Mouse (Mus musculus): ENCODE results near the gene Slc39a7.
"Not testable (repeated sequence)": the region's sequence is repeated elsewhere in the genome, so short reads cannot be mapped to it uniquely, and the experiment has no call there.

Gene Slc39a7

DNA sequence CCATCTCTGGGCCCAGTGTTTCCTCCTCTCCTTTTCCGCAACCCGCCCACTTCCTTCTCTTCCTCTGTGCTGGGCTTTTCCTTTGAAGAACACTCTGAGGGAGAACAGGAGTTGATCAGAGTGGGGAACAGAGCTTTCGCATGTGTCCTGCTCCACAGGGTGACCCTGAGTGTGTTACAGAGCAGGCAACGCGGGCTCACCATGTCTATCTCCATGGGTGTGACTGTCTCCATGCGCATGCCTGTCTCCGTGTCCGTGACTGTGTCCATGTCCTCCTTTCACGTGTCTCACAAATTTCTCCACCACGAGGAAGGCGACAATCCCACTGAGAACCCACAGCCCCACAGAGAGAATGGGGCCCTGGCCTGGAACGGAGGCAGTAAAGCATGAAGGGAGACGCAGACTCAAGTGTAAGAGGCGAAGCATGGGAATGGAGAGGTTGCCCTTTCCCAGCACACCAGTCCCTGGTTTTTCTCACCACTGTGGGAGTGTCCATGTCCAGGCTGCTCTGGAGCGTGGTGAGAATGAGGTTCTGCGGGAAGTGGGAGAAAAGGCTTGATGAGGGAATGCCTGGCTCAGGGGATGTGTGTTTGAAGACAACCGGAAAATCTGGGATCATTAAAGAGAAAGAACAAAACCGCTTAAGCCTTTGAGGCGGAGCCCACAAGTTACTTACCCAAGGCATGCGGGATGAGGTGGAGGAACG lies 1.4 kb downstream of the Slc39a7 start:
- DNase-seq (ENCODE audit: low read depth, low spot score) = no peak

GRCm38 (mm10) chr17:34029150-34029889 lies 2.2 kb downstream of the Slc39a7 start:
- no peak for DNase-seq (ENCODE audit: low read depth, low spot score)

DNA sequence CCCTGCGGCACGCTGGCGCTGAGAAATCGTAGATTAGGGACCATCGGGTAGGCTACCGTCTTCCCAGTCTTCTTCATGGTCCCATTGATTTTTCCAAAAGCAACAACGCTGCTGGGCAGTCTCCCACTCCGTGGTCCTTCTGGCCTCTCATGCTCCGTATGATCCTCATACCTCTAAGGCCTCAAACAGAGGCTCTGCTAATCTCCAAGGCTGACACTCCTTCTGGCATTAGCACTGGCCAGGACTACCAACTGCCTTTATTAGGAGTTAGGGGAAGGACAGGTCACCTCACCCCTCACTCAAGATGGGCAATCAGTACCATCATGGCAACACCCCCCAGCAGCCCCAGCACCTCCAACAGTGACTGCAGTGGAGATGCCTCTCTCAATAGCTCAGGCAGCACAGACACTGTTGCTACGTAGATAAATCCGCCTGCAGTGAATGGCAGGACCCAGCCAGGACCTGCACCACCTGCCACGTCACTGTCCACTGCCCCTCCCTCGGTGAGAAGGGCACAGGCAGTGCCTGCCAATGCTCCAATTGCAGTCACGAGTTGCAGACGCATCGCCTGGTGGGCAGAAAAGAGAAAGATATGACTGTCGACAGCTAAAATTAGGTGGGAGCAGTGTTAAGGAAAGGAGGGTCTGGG lies 2.9 kb downstream of the Slc39a7 start:
- peak; percentile 13 for DNase-seq (ENCODE audit: low read depth, low spot score)

DNA sequence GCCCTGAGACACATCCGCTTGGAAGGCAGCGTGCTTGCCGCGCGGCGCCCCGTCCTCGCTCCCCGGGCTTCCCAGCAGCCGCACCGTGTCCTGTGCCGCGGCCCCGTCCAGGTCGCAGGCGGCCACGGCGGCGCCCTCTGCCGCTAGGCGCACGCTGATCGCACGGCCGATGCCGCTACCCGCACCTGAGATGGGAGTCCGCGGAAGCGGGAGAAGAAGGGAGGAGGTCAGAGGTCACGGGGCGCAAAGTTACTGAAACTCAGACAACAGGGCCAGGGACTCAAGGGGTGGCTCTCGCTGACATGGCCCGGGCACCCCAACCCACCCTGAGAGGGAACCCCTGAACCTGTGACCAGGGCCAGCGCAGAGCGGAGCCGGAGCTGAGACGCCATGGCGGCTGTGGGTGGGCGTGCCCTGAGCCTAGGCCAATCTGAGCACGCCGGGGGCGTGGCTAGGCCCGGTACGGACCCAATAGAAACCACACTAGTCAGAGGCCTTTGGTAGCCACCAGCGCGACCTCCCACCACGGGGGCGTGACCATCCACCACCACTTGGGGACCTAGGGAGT lies 3.7 kb downstream of the Slc39a7 start, which contains the start of gene H2-Ke6:
Gene H2-Ke6, minus strand, starts transcription at position 405 of the 568 bp plus-strand sequence.
- DNase-seq (ENCODE audit: low read depth, low spot score) = peak; percentile 87

DNA sequence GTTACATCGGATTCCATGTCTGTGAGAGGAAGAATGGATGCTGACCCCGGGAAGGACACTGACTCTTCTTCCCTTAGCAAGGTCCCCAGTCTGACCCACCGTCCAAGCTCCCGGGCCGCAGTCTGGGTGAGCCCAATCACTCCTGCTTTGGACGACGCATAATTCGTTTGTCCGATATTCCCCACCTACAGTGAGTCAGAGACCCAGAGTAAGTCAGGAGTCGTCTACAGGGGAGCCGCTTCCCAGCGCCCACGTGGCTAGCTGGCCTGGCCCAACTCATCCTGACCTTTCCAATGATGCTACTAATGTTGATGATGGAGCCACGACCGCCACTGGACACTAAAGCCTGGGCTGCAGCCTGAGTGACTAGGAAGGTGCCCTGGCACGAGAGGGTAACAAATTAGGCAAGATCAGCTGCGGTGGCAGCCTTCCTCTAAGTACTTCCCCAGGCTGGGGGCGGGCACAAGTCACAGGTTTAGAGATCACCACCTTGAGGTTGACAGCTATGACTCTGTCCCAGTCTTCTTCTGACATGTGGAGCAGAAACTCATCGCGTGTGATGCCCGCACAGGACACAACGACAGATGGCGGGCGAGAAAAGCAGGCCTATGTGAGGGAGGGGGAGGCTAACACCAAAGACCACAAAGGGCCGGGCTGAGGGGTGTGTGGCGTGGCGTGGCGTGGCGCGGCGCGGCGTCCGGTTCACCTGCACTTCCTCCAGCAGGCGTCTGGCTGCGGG lies 4.4 kb downstream of the Slc39a7 start:
- peak; percentile 18 for DNase-seq (ENCODE audit: low read depth, low spot score)

- no peak for DNase-seq (ENCODE audit: low read depth, low spot score)
Measured at GRCm38 (mm10) chr17:34026221-34026620, 5.3 kb downstream of the Slc39a7 start.

DNA sequence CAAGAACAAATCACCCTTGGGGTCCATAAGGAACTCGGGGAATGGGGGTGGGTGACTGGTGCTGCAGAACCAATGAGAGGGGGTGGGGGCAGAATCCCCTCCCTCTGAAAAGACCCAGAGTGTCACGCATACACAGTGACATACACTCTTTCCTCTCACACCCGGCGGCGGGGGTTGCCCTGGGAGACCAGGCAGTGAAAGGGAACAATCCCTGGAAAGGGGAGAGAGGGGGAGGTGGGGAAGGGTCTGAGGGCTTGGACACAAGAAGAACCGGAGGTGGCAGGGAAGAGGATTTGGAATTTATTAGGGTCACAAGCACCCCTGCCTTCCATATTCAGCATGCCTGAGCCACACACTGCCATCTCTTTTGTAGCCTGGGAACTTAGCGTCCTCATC lies 5.7 kb downstream of the Slc39a7 start:
- DNase-seq (ENCODE audit: low read depth, low spot score) = no peak

GRCm38 (mm10) chr17:34024861-34025755 lies 6.4 kb downstream of the Slc39a7 start:
- DNase-seq (ENCODE audit: low read depth, low spot score) = no peak

- DNase-seq (ENCODE audit: low read depth, low spot score) = peak; percentile 68
Measured at GRCm38 (mm10) chr17:34024317-34024821, 7.1 kb downstream of the Slc39a7 start, which contains the start of gene Ring1. Gene Ring1 (minus strand): TSS chr17:34024680.

- no peak for DNase-seq (ENCODE audit: low read depth, low spot score)
Measured at GRCm38 (mm10) chr17:34023678-34024077, 7.8 kb downstream of the Slc39a7 start.

DNA sequence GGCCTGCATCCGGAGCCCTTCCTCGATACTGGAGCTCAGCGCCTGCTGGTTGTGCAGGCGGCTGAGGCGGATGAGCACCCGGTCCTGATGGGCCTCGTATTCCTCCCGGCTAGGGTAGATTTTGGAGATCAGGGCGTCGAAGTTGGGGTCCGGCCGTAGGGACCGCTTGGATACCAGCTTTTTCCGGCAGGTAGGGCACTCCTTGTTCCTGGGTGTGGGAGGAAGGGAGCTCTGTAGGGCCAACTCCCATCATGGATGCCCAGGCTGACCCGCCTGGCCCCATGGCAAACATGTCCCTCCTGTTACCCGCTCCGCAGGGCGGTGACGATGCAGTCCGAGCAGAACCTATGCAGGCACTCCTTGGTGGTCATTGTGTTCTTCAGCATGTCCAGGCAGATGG lies 8.5 kb downstream of the Slc39a7 start:
- no peak for DNase-seq (ENCODE audit: low read depth, low spot score)

DNA sequence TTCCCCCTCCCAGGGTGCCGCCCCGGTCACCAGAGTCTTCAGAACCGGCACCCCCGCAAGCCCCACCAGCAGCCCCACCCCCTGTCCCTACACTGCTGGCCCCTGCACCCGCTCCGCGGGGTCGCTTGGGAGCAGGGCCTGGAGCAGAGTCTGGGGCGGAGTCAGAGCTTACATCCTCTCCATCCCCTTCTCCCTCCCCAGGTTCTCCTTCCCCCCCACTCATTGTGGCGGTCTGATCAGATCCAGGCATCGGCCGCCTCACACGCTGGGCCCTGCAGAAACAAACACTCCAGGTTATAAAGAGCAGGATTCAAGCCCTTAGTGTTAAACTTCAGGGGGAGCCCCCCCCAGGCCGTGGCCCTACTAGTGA lies 9.1 kb downstream of the Slc39a7 start:
- no peak for DNase-seq (ENCODE audit: low read depth, low spot score)

DNA sequence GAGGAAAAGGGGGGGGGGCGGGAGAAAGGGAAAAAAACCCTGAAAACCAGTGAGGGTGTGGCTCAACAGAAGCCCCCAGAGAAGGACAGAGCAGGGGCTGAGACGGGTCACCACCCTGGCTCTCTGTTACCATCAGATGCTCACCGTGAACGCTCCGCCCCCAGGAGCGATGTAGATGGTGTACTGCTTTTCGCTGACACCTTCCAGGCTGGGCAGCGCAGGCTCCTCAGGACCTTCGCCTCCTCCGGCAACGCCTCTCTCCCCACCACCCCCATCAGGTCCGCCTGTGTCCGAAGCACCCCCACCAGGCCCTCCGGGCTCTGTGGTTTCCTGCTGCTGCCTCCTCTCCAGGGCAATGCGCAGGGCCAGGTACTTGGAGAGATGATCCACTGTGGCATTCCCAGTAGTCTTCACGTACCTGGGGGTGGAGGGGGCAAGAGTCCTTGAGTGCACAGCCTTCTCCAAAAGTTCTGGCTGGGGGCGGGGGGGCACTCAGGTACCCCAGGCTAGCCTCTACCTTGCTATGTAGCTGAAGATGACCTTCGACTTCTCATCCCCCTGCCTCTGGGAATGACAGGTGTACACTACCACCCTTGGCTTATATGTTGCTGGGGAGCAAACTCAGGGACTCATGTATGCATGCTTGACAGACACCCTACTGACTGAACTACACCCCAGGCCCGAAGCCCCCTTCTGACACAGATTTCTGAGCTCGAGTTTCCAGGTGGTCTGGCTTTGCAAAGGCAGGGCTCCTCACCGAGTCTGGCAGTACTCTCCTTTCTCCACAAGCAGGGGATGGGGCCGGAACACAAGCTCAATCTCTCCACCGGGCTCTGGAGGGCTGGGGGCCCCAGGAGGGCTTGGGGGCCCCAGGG lies 9.7 kb downstream of the Slc39a7 start:
- DNase-seq (ENCODE audit: low read depth, low spot score) = no peak

- no peak for DNase-seq (ENCODE audit: low read depth, low spot score)
Measured at GRCm38 (mm10) chr17:34013436-34013835, 18.0 kb downstream of the Slc39a7 start.

DNA sequence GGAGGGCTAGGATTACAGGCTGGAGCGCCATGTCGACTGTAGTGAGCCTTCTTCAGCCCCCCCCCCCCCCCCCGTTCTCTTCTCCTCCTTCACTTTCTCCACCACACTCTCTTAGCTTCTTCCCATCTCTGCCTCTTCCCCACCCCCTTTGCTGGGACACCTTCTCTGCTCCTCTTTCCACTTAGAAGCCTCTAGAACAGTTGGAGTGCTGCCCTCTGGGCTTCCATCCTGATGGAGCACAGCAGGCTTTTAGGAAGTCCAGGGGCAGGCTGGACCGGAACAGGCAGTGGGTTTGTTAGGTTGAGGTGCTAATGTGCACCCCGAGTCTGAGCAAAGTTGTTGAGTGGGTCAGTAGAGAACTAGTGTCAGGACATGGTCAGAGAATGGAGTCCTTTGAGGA lies 21.3 kb downstream of the Slc39a7 start:
- no peak for DNase-seq (ENCODE audit: low read depth, low spot score)

DNA sequence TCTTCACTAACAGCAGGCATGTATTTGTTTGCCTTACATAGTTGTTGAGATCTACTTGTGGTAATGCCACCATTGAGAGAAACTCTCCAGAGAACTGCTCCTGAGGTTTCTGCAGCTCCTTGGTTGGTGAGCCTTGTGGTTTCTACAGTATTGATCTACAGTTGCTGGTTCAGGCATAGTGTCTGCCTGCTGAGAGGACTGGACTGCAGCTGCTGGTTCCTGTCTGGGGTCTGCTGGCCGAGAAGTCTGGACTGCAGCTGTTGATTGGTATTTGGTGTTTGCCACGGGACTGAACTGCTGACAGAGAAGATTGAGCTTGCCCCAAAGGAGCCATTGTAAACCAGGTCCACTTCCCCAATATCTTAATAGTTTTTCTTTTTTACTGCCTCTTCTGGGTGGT lies 24.9 kb downstream of the Slc39a7 start:
- DNase-seq (ENCODE audit: low read depth, low spot score) = no peak

GRCm38 (mm10) chr17:34003426-34003825 lies 28.1 kb downstream of the Slc39a7 start:
- no peak for DNase-seq (ENCODE audit: low read depth, low spot score)

- DNase-seq (ENCODE audit: low read depth, low spot score) = not testable (repeated sequence)
Measured at GRCm38 (mm10) chr17:34000796-34001195, 30.7 kb downstream of the Slc39a7 start.

- DNase-seq (ENCODE audit: low read depth, low spot score) = peak; percentile 94
Measured at GRCm38 (mm10) chr17:34000150-34000537, 31.3 kb downstream of the Slc39a7 start, which contains the start of gene H2-K1. Gene H2-K1 (minus strand): TSS chr17:34000347.
